Mouse (Mus musculus) thymus, postnatal 4 days (tissue): Measurements from ENCODE around the gene Pacsin2.
"Not testable (repeated sequence)": the region's sequence is repeated elsewhere in the genome, so short reads cannot be mapped to it uniquely, and the experiment has no call there.

ENCODE experiments used
- DNase-seq: peaks from one replicate; pipeline ENCODE4 v3.0.0; 2021

Pacsin2 gene

GRCm38 (mm10) chr15:83464083-83464904 lies at the start of gene Pacsin2:
Pacsin2 (minus strand) TSS chr15:83464606.
- peak; percentile 96 for DNase-seq

- no peak for DNase-seq
These were observed 48.3 kb upstream of the Pacsin2 start for GRCm38 (mm10) chr15:83512489-83513281.

- peak; percentile 96 for DNase-seq
These were observed 46.5 kb upstream of the Pacsin2 start, which contains the start of gene Ttll1 for GRCm38 (mm10) chr15:83510805-83511405. Ttll1 (minus strand) TSS chr15:83510893.

GRCm38 (mm10) chr15:83509950-83510804 lies 45.8 kb upstream of the Pacsin2 start:
- no peak for DNase-seq

GRCm38 (mm10) chr15:83501483-83501882 lies 37.1 kb upstream of the Pacsin2 start:
- not testable (repeated sequence) for DNase-seq

GRCm38 (mm10) chr15:83500352-83500751 lies 35.9 kb upstream of the Pacsin2 start:
- peak; percentile 78 for DNase-seq

- DNase-seq: no peak
These were observed 34.9 kb upstream of the Pacsin2 start for GRCm38 (mm10) chr15:83499211-83499755.

GRCm38 (mm10) chr15:83497299-83497698 lies 32.9 kb upstream of the Pacsin2 start:
- DNase-seq: peak; percentile 56

GRCm38 (mm10) chr15:83495787-83496367 lies 31.5 kb upstream of the Pacsin2 start:
- DNase-seq: no peak

GRCm38 (mm10) chr15:83495195-83495594 lies 30.8 kb upstream of the Pacsin2 start:
- no peak for DNase-seq

- no peak for DNase-seq
These were observed 30.1 kb upstream of the Pacsin2 start for GRCm38 (mm10) chr15:83494572-83494920.

GRCm38 (mm10) chr15:83493856-83494571 lies 29.6 kb upstream of the Pacsin2 start:
- no peak for DNase-seq

GRCm38 (mm10) chr15:83491891-83492290 lies 27.5 kb upstream of the Pacsin2 start:
- DNase-seq: no peak

GRCm38 (mm10) chr15:83489471-83489870 lies 25.1 kb upstream of the Pacsin2 start:
- DNase-seq: no peak

- no peak for DNase-seq
These were observed 23.2 kb upstream of the Pacsin2 start for GRCm38 (mm10) chr15:83487477-83488115.

GRCm38 (mm10) chr15:83484311-83484710 lies 19.9 kb upstream of the Pacsin2 start:
- no peak for DNase-seq

GRCm38 (mm10) chr15:83483482-83483881 lies 19.1 kb upstream of the Pacsin2 start:
- peak; percentile 62 for DNase-seq

GRCm38 (mm10) chr15:83482645-83483224 lies 18.3 kb upstream of the Pacsin2 start:
- no peak for DNase-seq

GRCm38 (mm10) chr15:83481236-83481780 lies 16.9 kb upstream of the Pacsin2 start:
- no peak for DNase-seq

- no peak for DNase-seq
These were observed 15.4 kb upstream of the Pacsin2 start for GRCm38 (mm10) chr15:83479818-83480217.
